Mouse (Mus musculus): ENCODE measurements around the gene Prss28.

Prss28 gene

DNA sequence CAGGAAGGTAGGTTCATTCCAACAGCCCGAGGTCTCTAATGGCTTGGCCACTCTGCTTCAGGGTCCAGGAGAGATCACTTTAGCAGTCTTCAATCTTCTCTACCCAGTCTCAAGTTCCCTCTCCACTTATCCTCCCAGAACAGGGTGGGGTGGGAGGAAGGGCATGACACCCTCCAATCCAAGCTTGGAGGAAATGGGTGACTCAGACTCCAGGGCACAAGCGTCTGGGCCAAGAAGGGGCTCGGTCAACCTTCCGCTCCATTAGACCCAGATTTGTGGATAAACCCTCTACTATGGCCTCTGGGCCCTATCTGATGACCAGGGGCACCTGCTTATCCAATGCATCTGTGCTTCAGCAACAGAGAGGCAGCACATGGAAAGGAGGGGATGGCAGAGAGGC, 37.0 kb downstream of the Prss28 start, which contains the start of gene Tpsab1:
Gene Tpsab1, minus strand, starts transcription at position 101 of the 400 bp plus-strand sequence.
- no peak for DNase-seq

DNA sequence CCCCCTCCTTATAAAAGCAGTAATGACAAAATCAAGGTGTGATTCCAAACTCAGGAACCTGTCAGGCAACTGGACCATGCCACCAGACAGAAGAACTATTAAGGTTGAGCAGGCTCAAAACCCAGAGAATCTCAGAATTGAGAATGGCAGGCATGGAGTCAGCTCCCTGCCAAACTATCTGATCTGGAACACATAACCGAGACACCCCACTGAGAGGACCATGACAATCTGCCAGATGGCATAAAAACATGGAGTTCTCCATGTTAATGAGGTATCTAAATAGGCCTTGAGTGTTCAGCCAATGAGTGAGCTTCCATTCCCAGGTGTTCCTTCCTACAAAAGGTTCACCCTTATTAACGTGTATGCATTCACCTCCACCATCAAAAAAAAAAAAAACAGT, 52.8 kb downstream of the Prss28 start:
- DNase-seq: peak; percentile 33 to 50
